Mouse (Mus musculus): ENCODE results near the gene Pak1. TPM values are rescaled to one million over a fixed set of nuclear protein-coding genes. Genes with fewer than 3 reads are reported as not detected.

Pak1 gene
- polyA plus RNA-seq, 1 experiment from 2014 or later: 8.5 TPM

DNA sequence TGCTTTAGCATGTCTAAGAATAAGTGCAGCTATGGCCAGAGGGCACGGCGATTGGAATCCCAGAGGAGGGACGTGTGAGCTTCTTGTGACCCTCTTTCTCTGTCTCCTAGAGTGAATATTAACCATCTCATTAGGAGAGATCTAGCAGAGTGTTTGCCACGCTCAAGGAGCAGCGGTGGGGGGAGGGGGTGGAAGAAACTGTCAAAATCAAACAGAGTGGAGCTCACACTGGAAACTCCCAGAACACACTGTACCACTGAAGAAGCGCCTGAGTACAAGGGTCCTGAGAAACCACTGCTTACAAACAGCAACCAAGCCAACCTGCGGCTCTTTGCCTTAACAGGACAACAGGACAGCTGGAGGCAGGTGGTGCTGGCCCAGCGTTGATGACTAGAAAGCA lies 6.8 kb upstream of the Pak1 start:
- Histone ChIP-seq H3K4me3 (no peak overlapping the region), H3K4me2 (no peak overlapping the region), H3K27ac (no peak overlapping the region), H3K27me3 (replicated peaks) (peaks cover 20% of the 10 kb centered on the region), H3K9me3 (replicated peaks) (0 out of 2 replicates have a peak, but pooled peaks cover 5% of the 10 kb centered on the region), H3K9ac (no peak overlapping the region), H3K36me3 (no peaks in the 10 kb centered on the region), H3K4me1 (peaks cover 5% of the 10 kb centered on the region; the same call in 1 of the 2 replicates)
- no peak for ATAC-seq
- WGBS (ENCODE audit: insufficient replicate concordance): 57% methylated on average over 8 of the region's 8 CpGs

DNA sequence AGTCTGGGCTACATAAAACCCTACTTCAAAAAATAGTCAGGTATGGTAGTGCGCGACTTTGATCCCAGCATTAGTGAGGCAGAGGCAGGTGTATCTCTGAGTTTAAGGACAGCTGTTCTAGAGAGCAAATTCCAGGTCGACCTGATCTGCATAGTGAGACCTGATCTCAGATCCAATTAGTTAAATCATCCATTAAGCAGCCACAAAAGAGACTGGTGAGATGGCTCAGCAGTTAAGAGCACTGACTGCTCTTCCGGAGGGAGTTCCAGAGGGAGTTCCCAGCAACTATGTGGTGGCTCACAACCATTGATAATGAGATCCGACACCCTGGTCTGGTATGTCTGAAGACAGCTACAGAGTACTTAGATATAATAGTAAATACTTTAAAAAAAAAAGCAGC lies 4.8 kb upstream of the Pak1 start:
- ATAC-seq: no peak
- Histone ChIP-seq H3K27ac (no peak overlapping the region), H3K9me3 (replicated peaks) (no peaks in the 10 kb centered on the region), H3K27me3 (replicated peaks) (peaks cover 39% of the 10 kb centered on the region), H3K4me3 (no peak overlapping the region), H3K4me2 (no peak overlapping the region), H3K4me1 (peaks cover 13% of the 10 kb centered on the region), H3K36me3 (no peaks in the 10 kb centered on the region), H3K9ac (no peak overlapping the region)
- 50% methylated on average over 5 of the region's 5 CpGs for WGBS (ENCODE audit: insufficient replicate concordance)

DNA sequence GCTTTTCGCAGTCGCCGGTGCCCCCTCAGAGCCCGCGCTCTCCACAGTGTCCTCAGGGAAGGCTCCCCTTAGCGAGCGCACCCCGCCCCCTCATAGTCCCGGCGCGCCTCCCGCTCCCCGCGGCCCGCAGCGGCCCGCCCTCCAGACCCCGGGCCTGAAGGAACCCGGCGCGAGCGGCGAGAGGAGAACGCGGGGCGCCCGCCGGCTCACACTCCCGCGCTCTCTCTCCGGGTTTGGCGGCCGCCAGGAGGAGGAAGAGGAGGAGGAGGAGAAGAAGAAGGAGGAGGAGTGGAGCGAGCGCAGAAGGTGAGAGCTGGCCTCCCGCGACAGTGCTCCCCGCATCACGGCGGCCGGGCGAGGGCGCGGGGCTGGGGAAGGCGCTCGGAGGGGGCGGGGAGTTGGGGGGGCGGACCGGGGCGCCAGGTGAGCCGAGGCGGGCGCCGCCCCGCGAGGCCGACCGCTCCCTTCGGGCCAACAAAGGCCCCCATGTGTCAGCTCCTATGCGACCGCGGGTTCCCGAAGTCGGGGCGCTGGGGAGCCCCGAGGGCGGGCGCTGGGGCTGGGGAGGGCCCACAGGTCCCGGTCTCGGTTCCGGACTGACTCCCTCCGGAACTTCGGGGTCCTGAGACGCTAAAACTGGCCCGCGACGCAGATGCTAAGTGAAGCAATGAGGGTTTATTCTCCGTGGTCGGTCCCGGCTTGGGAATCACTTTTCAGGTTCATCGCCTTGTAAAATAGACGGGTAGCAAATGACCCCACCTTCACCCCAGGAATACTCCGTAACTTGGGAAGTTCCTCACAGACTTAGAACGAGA lies 535 bp downstream of the Pak1 start:
- peak overlapping the region; percentile 99 for H3K4me2 ChIP-seq
- 4% methylated on average over 75 of the region's 84 CpGs for WGBS (ENCODE audit: insufficient replicate concordance)
- H3K4me3 ChIP-seq: peak overlapping the region; percentile 75
- peaks cover 84% of the 10 kb centered on the region for H3K27me3 ChIP-seq (replicated peaks)
- peaks cover 15% of the 10 kb centered on the region for H3K4me1 ChIP-seq
- no peaks in the 10 kb centered on the region for H3K9me3 ChIP-seq (replicated peaks)
- peak overlapping the region; percentile 70 for H3K9ac ChIP-seq
- no peaks in the 10 kb centered on the region for H3K36me3 ChIP-seq
- H3K27ac ChIP-seq: no peak overlapping the region
- peak; percentile 78 for ATAC-seq

DNA sequence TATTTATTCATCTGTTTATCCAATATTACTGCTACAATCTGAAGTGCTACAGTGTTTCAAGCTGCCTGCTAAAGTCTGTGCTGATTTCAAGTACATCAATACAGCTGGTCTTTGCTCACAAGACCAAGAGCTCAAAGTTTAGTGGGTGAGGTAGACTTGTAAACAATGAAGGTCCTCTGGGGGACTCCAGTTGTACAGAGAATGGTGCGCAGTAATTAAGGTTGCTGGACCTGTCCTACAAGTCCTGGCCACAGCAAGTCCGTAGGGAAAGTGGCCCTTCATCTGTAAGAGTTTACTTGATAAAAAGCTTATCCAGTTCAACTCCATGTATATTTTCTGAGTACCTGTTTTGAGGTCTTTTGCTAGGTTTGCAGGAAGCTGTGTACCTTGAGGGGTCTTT lies 1.9 kb downstream of the Pak1 start:
- peaks cover 15% of the 10 kb centered on the region for H3K4me1 ChIP-seq
- H3K27me3 ChIP-seq (replicated peaks): peaks cover 81% of the 10 kb centered on the region
- H3K9me3 ChIP-seq (replicated peaks): no peaks in the 10 kb centered on the region
- H3K27ac ChIP-seq: no peak overlapping the region
- no peak overlapping the region for H3K4me3 ChIP-seq
- no peak overlapping the region for H3K9ac ChIP-seq
- H3K4me2 ChIP-seq: no peak overlapping the region
- ATAC-seq: no peak
- no peaks in the 10 kb centered on the region for H3K36me3 ChIP-seq
- 41% methylated on average over 2 of the region's 2 CpGs for WGBS (ENCODE audit: insufficient replicate concordance)

DNA sequence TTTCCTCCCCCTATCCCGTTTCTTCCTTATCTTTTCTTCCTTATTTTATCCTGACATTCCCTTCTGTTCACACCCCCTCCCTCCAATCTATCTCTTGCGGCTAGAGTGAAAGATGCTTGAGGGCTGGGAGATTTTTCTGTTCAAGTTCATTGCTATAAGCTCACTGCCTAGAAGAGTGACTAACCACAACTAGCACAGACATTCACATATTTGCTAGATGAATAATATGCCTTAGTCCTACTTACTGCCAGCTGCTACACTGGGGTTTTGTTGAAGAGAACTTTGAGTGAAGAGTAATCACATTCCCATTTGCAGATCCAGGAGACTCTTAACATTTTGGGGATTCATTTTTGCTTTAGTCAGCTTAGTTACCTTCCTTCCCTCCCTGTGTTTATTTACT lies 4.0 kb downstream of the Pak1 start:
- H3K4me1 ChIP-seq: peaks cover 15% of the 10 kb centered on the region
- no peak for ATAC-seq
- no peak overlapping the region for H3K4me3 ChIP-seq
- no peak overlapping the region for H3K27ac ChIP-seq
- no peak overlapping the region for H3K4me2 ChIP-seq
- no peaks in the 10 kb centered on the region for H3K9me3 ChIP-seq (replicated peaks)
- peaks cover 69% of the 10 kb centered on the region for H3K27me3 ChIP-seq (replicated peaks)
- no peak overlapping the region for H3K9ac ChIP-seq
- 41% methylated on average over 2 of the region's 2 CpGs for WGBS (ENCODE audit: insufficient replicate concordance)
- H3K36me3 ChIP-seq: no peaks in the 10 kb centered on the region

DNA sequence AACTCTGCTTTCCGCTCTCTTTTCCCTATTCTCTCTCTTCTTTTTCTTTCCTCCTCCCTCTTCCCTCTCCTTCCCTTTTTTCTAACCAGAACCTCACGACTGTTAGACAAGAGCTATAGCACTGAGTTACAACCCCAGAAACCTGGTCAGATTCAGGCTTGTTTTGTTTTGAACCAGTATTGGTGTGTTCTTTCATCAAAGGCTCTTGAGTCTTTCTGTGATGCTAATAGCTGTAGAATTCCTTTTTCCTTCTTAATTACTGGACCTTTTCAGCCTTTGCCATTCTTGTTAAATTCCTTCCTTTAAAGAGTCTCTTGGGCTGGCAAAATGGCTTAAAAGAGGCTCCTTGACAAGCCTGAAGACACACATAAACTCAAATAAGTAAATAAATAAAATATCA lies 14.8 kb downstream of the Pak1 start:
- Histone ChIP-seq H3K4me1 (no peaks in the 10 kb centered on the region), H3K9me3 (replicated peaks) (no peaks in the 10 kb centered on the region), H3K9ac (no peak overlapping the region), H3K4me3 (no peak overlapping the region), H3K27ac (no peak overlapping the region), H3K27me3 (replicated peaks) (no peaks in the 10 kb centered on the region), H3K4me2 (no peak overlapping the region), H3K36me3 (no peaks in the 10 kb centered on the region)
- ATAC-seq: no peak
- WGBS (ENCODE audit: insufficient replicate concordance): 51% methylated on average over 2 of the region's 2 CpGs

DNA sequence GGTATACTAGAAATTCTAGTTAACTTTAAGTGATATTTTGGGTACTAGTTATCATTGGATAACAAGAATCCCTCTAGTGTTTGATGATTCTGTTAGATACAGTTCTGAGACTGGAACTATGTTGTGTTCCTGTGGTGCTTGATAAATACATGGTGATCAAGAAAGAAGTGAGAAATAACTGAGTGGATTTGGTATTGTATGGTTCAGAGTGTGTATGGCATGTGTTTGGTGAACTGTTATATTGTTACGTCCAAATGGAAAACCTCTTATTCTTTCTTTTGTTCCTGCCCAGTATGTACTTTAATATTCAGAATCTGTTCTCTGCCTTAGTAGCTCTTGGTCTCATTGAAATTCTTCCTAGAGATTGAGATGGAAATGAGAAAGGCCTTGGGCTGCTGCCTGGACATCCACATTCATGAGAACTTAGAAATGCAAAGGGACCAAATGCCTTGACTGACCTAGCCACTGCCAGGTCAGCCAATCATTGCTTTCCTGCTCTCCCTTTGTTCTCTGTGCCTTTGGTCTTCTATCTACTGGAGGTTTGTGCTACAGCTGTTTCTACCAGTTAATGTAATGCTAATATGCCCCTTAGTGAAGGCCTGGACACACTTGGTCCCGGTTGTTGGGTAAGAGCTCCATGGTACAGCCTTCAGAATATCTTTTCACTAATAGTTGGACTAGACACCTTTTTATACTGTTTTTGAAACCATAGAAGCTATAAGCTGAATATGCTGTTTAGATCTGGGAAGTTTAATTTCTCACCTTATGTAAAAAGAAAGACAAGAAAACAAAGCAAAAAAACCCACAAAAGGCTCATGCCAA lies 16.1 kb downstream of the Pak1 start:
- no peaks in the 10 kb centered on the region for H3K36me3 ChIP-seq
- H3K4me2 ChIP-seq: no peak overlapping the region
- no peak overlapping the region for H3K4me3 ChIP-seq
- H3K27me3 ChIP-seq (replicated peaks): no peaks in the 10 kb centered on the region
- no peaks in the 10 kb centered on the region for H3K9me3 ChIP-seq (replicated peaks)
- no peak for ATAC-seq
- 82% methylated on average over 2 of the region's 2 CpGs for WGBS (ENCODE audit: insufficient replicate concordance)
- no peak overlapping the region for H3K27ac ChIP-seq
- H3K4me1 ChIP-seq: no peaks in the 10 kb centered on the region
- no peak overlapping the region for H3K9ac ChIP-seq

DNA sequence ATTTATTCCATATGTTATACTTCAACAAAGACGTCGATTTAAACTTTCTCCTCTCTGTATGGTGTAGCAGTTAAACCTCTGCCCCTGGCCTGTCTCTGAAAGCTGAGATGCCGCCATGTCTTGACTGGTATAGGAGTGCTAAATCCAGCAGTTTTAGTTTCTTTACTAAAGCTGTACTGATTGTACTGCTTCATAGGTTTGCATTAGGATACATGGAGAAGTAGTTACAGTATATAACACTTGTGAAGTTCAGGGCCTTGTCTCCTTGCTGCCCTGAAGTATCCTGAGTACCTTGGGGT lies 16.7 kb downstream of the Pak1 start:
- Histone ChIP-seq H3K27me3 (replicated peaks) (no peaks in the 10 kb centered on the region), H3K36me3 (no peaks in the 10 kb centered on the region), H3K9ac (no peak overlapping the region), H3K4me2 (no peak overlapping the region), H3K27ac (no peak overlapping the region), H3K9me3 (replicated peaks) (no peaks in the 10 kb centered on the region), H3K4me1 (no peaks in the 10 kb centered on the region), H3K4me3 (no peak overlapping the region)
- WGBS (ENCODE audit: insufficient replicate concordance): 67% methylated on average over 3 of the region's 3 CpGs
- ATAC-seq: no peak

DNA sequence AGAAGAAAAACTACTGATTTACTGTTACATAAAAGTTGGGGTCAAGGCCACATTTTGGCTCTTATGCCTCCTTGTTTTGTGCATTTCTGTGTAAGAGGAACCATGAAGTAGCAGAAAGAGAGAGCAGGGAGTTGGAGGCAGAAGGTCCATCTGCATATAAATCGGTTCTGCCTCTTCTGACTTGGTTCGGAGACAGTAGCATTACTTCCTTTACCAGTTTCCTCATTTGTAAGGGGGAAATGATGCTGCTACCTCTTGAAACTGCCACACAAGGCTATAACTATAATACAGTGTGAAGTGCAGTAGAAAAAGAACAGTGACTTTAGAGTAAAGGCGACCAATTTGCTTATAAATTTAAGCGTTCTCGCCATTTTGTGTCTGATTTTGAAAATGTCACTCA lies 21.0 kb downstream of the Pak1 start:
- Histone ChIP-seq H3K9me3 (replicated peaks) (no peaks in the 10 kb centered on the region), H3K4me3 (no peak overlapping the region), H3K4me1 (no peaks in the 10 kb centered on the region), H3K9ac (no peak overlapping the region), H3K4me2 (no peak overlapping the region), H3K27ac (no peak overlapping the region), H3K36me3 (no peaks in the 10 kb centered on the region), H3K27me3 (replicated peaks) (no peaks in the 10 kb centered on the region)
- WGBS (ENCODE audit: insufficient replicate concordance): 56% methylated on average over 5 of the region's 5 CpGs
- ATAC-seq: no peak

DNA sequence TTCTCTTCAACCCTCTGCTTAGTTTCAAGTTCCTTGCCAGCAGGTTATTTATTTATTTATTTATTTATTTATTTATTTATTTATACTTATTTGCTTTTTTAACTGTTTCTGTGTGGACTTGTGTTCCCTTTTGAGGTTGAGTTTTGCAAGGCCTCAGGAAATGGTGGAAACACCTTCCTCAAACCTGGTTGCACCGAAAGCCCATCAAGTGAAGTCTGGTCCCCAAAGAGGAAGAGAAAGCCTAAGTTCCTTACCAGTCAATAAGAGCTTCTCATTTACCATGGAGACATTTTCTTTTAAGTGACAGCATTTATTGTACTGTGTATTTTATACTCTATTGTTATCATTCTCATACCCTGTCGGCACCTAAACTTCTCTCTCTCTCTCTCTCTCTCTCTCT lies 33.5 kb downstream of the Pak1 start:
- no peaks in the 10 kb centered on the region for H3K4me1 ChIP-seq
- H3K4me2 ChIP-seq: no peak overlapping the region

DNA sequence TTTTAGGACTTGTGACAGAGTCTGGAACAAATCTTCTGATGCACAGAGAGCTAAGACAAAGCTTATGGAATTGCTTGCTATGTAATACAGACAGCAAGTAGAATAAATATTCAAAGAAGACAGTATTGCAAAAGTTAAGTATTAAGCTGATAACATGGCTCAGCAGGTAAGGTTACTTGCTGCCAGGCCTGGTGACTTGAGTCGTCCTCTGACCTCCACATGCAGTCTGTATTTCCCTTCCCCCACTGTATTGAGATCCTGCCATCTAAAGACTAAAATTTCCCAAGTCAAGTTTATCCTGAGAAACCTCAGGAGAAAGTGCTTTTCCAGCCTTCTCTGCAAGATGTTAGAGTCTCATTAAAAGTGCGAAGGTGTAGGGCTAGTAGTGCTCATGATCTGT lies 40.8 kb downstream of the Pak1 start:
- ATAC-seq: no peak
- Histone ChIP-seq H3K4me1 (0 out of 2 replicates have a peak, but pooled peaks cover 5% of the 10 kb centered on the region), H3K27me3 (replicated peaks) (no peaks in the 10 kb centered on the region), H3K4me3 (no peak overlapping the region), H3K4me2 (no peak overlapping the region), H3K9ac (no peak overlapping the region), H3K9me3 (replicated peaks) (no peaks in the 10 kb centered on the region), H3K36me3 (no peaks in the 10 kb centered on the region), H3K27ac (no peak overlapping the region)
- 62% methylated on average over 2 of the region's 2 CpGs for WGBS (ENCODE audit: insufficient replicate concordance)

More for the DNA sequence above, 33.5 kb downstream of the Pak1 start:
- no peaks in the 10 kb centered on the region for H3K27me3 ChIP-seq (replicated peaks)
- H3K36me3 ChIP-seq: no peaks in the 10 kb centered on the region
- no peak for ATAC-seq
- H3K9ac ChIP-seq: no peak overlapping the region
- H3K27ac ChIP-seq: no peak overlapping the region
- H3K9me3 ChIP-seq (replicated peaks): no peaks in the 10 kb centered on the region
- 59% methylated on average over 2 of the region's 2 CpGs for WGBS (ENCODE audit: insufficient replicate concordance)
- no peak overlapping the region for H3K4me3 ChIP-seq

DNA sequence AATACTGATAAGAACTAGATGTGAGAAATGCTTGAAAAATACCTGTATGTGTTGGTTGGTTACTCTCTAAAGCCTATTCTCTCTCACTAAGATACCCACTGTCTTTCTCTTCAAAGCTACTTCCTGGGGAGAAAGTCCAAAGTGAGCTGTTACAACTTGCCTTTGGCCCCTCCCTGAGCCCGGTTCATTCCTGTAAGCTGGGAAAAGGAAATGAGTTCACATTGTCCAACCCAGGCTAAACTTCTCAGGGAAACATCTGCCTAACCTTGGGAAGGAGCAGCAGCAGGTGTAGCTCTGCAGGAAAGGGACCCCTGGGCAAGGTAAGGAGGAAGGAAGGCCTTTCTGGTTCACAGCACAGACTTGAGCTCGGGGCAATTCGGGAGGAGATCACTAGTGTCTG lies 42.4 kb downstream of the Pak1 start:
- Histone ChIP-seq H3K4me1 (0 out of 2 replicates have a peak, but pooled peaks cover 5% of the 10 kb centered on the region), H3K27me3 (replicated peaks) (no peaks in the 10 kb centered on the region), H3K27ac (no peak overlapping the region), H3K36me3 (no peaks in the 10 kb centered on the region), H3K9ac (no peak overlapping the region), H3K4me3 (no peak overlapping the region), H3K9me3 (replicated peaks) (no peaks in the 10 kb centered on the region), H3K4me2 (no peak overlapping the region)
- WGBS (ENCODE audit: insufficient replicate concordance): 46% methylated on average over 3 of the region's 3 CpGs
- ATAC-seq: no peak
